Mouse (Mus musculus): ENCODE results near the gene Lrrc4b.
A peak's percentile ranks its signal among the peaks of the same experiment; 100 is the strongest.

Gene Lrrc4b

DNA sequence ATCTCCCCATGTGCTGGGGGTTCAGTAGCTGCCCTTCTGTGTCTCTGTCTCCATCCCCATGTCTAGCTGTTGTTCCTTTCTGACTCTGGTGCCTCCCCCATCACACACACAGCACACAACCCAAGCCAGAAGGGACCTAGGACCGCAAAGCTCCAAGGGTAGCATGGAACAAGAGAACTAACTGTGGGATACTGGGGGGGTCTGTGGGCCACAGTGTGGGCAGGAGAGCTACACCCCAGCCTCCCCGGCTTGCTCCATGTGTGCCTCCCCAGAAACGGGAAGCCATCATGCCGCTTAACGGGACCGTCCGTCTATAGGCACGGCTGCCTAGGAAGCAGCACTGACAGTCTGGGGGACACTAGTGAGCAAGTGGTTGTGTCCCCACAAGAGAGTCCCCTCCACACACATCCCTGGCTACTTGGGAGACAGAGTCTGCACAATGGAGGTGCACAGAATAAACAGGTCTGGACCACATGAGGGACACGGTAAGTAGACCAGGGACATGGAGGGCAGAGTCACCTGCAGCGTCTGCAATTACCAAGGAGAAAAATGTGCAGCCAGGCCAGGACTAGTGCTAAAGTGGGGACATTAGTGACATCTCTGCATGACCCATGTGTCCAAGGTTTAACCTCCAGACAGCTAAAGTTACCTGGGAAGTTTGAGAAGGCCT, 34.9 kb downstream of the Lrrc4b start:
- DNase-seq (ENCODE audit: low spot score in 2 of 2), result no peak

DNA sequence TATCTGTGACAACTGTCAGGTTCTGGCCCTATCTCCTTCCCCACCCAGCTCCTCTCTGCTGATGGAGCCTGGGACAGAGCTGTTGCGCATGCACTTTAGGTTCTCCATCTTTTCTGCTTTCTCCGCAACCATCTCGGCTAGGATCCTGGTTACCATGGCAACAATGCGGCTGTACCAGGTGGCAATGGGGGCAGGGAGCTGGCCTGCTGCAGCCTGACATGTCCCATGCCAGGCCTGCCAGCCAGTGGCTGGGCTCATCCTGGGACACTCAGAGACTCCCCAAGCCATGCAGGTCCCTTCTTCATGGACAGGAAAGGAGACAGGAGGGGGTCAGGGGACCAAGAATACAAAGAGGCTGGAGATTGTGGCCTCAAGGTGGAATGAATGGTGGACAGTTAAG, 35.7 kb downstream of the Lrrc4b start:
- peak in 1 of 2 experiments; percentile 63 for DNase-seq (ENCODE audit: low spot score in 2 of 2)

DNA sequence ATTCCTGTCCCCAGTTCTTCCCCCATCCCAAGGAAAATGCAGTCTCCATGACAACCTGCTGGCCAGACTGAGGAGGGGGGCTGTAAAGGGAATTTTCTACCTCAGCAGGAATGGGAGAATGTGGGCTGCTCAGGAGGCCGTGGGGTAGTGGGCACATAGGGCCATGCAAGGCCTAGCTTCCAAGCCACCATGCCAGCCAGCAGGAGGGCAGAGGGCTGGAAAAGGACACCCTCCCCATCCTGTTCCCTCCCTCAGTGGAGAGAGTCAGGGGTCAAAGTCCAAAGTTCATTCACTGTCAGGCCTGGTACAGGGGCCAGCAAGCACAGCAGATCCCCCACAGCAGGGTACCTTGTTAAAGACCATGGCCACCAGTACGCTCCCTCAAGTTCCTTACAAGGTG, 36.3 kb downstream of the Lrrc4b start, which contains the start of gene Aspdh:
TSS of gene Aspdh (plus strand) at position 281 of the 400 bp plus-strand sequence.
- DNase-seq (ENCODE audit: low spot score in 2 of 2), result no peak

DNA sequence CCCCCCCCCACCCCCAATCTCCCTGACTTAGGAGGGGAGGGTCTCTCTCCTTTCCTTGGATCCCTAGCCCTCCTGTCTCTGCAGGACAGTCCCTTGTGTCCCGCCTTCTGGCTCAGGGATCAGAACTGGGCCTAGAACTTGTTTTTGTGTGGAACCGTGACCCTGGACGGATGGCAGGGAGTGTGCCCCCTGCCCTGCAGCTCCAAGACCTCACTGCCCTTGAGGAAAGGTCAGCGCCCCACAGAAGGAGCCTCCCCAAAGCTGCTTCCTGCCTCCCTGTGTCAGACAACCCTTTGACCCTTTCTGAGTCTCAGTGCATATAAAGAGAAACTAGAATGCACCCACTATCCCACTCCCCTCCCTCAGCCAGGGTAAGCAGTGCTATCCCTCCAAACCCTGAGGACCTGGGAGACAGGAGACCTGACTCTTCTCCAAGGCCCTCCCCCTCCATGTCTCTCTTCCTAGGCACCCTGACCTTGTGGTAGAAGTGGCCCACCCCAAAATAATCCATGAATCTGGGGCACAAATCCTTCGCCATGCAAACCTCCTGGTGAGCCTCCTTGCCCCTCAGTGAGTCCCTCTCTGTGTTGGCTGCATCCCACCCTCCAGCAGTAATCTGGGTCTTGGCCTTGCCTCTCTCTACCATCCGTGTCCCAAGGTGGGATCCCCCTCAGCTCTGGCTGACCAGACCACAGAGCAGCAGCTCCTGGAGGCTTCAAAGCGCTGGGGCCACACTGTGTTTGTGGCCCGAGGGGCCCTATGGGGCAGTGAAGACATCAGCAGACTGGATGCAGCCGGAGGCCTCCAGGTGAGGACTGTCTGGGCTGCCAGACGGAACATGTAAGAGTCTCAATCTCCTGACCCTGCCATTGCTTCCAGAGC, 37.4 kb downstream of the Lrrc4b start:
- peak in 1 of 2 experiments; percentile 9 for DNase-seq (ENCODE audit: low spot score in 2 of 2)

DNA sequence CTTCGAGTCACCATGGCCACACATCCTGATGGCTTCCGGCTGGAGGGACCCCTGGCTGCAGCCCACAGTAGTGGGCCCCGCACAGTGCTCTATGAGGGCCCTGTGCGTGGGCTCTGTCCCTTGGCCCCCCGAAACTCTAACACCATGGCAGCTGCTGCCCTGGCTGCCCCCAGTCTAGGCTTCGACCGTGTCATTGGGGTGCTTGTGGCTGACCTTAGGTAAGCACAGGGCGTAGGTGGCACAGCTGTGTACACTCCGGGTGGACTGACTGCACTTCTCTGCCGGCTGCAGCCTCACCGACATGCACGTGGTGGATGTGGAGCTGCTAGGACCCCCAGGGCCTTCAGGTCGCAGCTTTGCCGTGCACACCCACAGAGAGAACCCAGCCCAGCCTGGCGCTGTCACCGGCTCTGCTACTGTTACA, 38.1 kb downstream of the Lrrc4b start:
- peak in 1 of 2 experiments; percentile 13 for DNase-seq (ENCODE audit: low spot score in 2 of 2)

DNA sequence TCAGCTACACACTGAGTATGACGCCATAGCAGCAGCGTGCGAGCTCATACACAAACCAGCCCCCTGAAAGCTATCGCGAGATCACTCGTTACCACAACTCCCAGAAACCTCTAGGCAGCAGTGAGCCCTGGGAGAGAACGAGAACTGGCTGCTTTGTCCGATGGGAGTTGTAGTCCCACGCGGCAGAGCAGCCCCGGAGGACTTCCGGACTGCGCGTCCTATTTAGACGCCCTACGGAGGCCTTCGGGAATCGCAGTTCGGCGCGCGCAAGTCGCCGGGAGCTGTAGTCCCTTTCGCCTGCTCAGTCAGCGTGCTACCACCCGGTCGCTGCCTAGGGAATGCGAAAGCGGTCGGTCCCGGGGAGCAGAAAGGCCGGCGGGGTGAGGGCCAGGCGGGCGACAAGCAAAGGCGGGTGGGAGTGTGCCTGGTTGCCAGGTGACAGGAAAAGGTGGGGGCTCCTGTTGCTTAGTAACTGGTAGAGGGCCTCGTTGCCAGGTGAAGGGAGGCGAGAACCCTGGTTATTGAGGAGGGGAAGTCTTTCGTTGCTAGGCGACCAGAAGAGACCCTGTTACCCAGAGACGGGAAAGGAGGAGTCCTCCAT, 39.1 kb downstream of the Lrrc4b start, which contains the start of gene Josd2:
TSS of gene Josd2 (plus strand) at position 170 of the 601 bp plus-strand sequence.
- DNase-seq (ENCODE audit: low spot score in 2 of 2), result peak; percentile 88 to 94

DNA sequence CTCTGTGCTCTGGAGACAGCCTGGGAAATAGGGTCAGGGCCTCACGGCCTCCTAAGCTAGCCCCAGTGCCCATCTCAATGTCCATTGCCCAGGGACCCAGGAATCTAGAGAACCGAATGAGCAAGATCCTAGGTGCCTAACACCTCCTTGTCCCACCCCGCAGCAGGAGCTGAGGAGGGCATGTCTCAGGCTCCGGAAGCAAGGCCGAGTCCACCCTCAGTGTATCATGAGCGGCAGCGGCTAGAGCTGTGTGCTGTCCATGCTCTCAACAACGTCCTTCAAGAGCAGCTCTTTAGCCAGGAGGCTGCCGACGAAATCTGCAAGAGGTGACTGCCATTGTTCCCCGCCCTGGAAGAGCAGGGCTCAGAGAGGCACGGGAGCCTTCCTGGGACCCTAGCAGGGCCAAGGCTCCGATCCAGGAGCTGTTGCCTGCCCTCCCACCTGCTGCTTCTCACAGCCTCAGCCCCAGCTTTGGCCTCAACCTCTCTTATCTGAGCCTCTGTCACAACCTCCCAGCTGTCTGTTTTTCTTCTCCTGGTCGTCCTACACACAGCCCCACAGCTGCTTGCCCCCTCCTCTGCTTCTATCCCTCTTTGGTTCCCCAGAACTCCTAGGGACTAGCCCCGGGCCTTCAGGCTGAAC, 39.9 kb downstream of the Lrrc4b start:
- DNase-seq (ENCODE audit: low spot score in 2 of 2), result peak in 1 of 2 experiments; percentile 20

DNA sequence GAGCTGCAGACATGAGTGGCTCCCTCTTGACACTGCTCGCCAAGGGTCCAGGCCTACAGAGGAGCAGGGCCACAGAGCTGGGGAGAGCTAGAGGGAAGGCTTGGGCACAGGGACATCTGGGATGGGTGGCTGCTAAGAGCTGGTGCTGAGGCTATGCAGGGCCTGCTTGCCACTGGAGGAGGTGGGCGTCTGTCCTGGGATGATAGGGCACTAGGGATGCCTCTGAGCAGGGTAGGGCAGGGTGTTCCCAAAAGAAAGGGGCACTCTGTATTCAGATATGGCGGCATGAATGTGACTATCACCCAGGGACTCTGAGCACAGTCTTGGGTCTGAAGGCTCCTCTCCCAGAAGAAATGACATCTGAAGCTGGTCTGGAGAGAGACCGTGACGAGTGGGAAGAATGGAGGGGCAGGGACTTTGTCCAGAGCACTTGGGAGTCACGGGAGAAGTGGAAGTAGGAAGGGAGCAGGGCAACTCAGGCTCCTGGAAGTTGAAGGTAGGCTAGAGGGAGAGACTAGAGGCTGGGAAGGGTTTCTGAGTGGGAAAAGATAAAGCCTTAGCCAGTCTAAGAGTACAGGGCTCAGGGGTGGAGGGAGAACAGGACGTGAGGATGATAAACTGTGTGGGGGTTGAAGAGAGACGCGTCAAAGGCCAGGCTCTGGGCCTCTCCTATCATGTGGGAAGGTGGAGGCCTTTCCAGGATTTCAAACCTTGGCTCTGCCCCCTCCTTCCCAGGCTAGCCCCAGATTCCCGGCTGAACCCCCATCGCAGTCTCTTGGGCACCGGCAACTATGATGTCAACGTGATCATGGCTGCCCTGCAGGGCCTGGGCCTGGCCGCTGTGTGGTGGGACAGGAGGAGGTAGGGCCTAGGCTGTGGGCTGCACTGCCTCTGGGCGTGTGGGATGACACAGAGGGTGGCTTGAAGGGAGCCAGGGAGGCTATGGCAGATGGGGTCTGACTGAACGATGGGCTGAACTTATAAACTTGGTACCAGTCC, 41.2 kb downstream of the Lrrc4b start:
- no peak for DNase-seq (ENCODE audit: low spot score in 2 of 2)

DNA sequence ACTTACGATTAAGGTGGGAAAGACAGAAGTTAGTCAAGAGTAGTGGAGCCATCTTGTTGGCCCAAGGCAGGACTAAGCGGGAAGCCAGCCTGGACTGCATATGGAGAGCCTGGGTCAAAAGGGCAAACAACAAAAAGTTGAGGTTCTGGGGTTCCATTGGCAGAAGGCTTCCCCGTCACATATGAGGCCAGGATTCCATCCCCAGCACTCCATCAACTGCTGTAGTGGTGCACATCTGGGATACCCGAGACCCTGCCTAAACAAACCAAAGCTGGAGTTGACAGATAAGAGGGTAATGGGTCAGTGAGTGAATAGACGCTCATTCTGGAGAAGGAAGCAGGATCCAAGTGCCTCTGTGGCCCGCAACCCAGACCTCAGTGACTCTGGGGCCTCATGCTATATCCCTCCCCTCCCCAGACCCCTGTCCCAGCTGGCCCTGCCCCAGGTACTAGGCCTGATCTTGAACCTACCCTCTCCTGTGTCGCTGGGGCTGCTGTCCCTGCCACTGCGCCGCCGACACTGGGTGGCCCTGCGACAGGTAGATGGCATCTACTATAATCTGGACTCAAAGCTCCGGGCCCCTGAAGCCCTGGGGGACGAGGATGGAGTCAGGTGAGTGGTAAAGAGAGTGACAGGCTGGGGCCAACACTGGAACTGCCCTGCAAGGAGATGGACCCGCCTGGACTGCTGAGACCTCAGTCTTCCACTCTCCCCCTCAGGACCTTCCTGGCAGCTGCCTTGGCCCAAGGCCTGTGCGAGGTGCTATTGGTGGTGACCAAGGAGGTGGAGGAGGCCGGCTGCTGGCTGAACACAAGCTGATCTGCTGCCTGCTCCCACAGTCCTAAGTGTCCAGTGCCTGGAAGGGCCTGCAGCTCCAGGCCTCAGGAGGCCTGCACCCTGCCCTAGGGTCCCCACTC, 42.1 kb downstream of the Lrrc4b start:
- DNase-seq (ENCODE audit: low spot score in 2 of 2), result peak in 1 of 2 experiments; percentile 4

DNA sequence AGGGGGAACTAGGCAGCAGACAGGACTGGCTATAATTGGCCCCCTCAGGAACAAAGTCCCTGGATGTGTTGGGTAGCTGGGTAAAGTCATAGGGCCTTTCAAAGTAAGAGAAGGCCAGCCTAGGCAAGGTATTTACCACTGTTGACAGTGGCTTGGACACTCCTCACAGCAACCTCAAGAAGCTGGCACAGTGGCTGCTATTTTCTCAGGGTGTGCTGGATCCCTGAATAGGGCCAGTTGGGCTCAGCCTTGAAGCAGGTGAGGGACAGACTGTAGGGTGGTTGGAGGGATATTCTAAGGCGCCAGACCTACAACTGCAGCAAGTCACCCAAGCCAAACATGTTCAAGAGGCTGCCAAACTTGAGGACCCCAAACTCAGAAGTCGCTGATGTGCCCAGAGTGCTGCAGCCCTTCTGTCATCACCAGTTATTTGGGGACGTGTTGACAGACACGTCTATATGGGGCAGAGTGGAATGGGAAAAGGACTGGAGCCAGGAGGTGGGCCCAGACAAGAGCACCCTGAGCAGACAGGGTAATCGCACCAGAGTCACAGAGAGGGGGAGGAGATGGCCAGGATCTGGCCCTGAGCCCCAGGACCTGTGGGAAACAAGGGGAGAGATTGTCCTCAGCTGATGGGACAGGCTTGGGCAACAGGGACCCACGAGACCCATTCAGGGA, 43.2 kb downstream of the Lrrc4b start:
- peak in 1 of 2 experiments; percentile 4 for DNase-seq (ENCODE audit: low spot score in 2 of 2)

DNA sequence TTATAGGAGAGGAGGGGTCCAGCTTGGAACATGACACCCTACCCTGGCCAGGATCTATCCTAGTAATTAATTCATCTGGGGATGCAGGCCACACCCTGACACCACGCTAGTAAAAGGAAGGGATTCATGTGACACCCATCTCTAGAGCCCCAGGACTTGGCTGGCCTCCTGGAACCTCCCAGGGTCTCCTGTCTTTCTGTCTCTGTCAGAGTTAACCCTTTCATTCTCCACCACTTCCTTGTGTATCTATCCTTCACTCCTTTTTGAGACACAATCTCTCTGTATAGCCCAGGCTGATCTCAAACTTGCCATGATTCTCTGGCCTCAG, 43.7 kb downstream of the Lrrc4b start:
- DNase-seq (ENCODE audit: low spot score in 2 of 2), result no peak

DNA sequence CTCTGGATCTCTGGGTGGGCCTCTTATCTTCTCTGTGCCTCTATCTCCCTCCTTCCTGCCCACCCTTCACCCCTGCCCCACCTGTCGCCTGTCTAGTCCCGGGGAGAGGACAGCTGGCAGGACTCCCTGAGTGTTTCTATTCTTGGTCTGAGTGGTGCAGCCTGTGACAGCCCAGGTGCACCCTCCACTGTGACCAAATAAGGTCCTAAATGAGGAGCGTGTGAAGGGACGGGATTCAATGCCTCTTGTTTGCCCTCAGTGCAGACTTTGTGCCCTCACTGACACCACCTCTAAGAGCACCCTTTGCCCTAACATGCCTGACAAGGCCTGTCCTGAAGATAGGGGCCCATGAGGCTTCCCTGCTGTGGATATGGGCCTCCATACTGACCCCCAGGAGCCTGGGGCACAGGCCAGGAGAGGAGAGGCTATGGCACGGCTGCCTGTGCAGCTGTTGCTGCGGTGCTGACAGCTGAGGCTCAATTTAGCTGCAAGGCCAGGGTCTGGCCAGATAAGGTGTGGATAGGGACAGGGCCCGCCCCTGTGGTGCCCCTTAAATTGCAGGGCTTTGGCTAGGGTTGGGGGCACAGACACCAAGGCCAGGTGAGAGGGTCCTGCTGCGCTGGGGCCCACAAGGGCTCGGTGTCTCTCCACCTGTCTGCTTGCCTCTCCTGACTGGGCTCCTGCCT, 44.3 kb downstream of the Lrrc4b start:
- no peak for DNase-seq (ENCODE audit: low spot score in 2 of 2)

DNA sequence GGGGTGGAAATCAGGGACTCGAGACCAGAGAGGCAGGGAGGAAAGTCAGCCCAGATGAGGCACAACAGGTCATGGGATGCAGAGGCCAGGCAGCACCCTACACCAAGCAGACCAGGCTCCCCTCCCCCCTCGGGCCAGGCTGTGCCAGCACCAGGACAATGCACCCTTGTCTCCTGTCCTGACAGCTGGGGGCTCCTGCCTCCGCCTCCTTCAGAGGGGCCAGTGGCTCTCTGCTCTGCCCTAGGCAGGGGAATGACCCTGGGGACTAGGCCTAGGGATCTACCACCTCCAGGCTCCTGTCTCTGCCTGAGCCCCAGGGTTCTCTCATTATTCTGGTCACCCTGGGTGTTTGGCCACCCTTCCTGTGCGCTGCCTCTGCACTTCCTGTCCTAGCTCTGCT, 45.6 kb downstream of the Lrrc4b start:
- DNase-seq (ENCODE audit: low spot score in 2 of 2), result peak in 1 of 2 experiments; percentile 35

DNA sequence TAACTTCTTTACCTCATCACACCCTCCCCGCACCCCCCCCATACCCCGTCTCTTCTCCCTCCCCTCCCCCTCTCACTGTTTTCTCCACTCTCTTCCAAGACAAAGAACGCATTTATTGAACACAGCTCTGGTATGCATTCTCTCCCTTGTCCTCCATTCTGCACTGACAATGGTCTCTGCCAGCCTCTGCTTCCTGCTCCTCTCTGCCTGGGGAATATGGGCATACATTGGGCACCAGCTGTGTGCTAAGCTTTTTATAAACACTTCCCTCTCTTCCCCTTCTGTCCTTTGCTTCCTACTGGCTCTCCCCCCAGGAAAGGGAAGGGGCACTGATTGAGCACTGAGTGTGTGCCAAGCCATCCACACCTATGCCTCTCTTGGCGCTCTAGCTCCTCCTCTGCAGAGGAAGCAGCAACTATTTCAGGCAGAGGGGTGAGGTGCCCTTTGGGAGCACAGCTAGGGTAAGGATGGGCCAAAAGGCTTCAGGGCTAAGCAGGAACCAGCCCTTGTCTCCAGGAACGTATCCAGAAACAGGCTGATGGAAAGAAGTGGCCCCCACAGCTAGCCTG, 46.3 kb downstream of the Lrrc4b start:
- peak in 1 of 2 experiments; percentile 2 for DNase-seq (ENCODE audit: low spot score in 2 of 2)

DNA sequence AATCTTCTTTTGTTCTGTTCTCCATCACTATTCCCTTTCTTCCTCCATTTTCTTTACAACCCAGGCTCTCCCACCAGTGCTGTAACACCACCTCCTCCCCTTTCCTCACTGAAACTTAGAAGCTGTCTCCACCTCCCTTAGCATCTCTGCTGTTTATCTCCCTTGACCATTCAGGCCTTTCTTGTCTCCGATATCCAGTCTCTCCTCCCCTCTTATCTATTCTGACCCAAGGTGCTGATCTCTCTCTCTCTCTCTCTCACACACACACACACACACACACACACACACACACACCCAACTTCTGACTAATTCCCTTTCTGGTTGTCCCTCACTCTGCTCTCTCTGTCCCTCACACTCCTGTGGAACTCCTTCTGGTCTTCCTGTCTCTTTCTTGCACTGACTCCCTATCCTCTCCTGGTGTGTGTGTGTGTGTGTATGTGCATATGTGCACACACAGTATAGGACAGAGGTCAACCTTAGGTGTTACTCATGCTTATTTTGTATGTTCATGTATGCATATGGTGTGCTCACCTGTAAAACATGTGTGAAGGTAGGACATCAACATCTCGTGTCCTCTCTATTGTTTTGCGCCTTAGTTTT, 54.1 kb downstream of the Lrrc4b start:
- DNase-seq (ENCODE audit: low spot score in 2 of 2), result no peak

DNA sequence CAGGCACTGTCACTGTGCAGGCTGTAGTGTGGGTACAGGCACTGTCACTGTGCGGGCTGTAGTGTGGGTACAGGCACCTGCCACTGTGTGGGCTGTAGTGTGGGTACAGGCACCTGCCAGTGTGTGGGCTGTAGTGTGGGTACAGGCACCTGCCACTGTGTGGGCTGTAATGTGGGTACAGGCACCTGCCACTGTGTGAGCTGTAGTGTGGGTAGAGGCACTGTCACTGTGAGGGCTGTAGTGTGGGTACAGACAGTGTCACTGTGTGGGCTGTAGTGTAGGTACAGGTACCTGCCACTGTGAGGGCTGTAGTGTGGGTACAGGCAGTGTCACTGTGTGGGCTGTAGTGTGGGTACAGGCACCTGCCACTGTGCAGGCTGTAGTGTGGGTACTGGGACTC, 55.3 kb downstream of the Lrrc4b start:
- peak in 1 of 2 experiments; percentile 2 for DNase-seq (ENCODE audit: low spot score in 2 of 2)

DNA sequence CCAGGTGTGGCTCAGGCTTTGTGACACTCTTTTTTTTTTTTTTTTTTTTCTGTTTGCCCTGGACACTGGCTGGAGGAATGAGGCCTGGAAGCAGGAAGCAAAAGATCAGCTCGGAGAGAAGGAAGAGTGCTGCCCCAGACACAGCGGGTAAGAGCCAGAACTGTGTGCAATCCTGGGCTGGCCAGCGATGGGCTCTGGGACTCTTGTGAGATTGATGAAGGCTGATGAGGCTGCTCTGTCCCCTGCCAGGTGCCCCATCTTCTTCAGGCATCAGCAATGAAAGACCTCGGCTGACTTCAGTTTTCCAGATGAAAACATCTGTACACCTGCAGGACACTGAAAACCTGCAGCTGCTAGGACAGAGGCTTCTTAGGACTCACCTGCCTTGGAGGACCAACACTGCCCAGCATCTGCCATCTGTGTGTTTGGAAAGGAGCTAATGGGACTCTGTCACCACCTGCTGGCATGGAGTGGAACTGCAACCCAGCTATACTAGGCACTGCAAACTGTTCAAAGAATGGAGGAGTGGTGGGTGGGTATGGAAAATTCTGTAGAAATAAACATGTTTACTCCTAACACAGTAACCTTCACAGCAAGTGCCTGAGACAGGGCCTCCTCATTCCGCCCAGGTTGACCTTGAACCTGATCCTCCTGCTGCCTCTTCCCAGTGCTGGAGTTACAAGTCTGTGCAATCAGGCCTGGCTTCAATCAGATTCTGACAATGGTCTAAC, 56.2 kb downstream of the Lrrc4b start:
- peak; percentile 77 to 82 for DNase-seq (ENCODE audit: low spot score in 2 of 2)
